Mouse (Mus musculus) 3134 (cell line): ENCODE results near the gene Fam69b.

Experiments
- DNase-seq: peaks from one replicate; pipeline ENCODE4 v3.0.0-alpha.2; 2011; ENCODE audit warnings: low spot score; ENCODE audit not compliant: insufficient read length; ENCODE audit errors: extremely low read depth

Gene Fam69b

DNA sequence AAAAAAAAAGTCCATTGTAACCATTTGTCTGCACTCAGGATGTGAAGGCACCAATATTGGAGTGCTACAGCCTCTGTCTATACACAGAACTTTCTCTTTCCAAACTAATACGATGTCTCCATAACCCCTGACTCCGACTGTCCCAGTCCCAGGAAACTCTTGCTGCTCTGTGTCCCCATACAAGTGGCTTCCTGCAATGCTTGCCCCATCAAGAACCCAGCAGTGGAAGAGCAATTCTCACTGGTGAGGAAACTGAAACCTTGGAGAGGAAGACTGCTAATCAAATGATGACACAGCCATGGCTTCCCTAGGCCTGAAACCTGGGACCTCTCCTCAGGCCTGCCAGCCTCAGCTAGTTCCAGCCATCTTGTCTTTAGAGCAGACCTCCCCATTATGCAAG, 30.4 kb upstream of the Fam69b start:
- no peak for DNase-seq

- DNase-seq: peak; percentile 63
Measured at GRCm38 (mm10) chr2:26598462-26598861, 29.8 kb upstream of the Fam69b start.

GRCm38 (mm10) chr2:26599965-26600364, 28.3 kb upstream of the Fam69b start:
- DNase-seq: no peak

DNA sequence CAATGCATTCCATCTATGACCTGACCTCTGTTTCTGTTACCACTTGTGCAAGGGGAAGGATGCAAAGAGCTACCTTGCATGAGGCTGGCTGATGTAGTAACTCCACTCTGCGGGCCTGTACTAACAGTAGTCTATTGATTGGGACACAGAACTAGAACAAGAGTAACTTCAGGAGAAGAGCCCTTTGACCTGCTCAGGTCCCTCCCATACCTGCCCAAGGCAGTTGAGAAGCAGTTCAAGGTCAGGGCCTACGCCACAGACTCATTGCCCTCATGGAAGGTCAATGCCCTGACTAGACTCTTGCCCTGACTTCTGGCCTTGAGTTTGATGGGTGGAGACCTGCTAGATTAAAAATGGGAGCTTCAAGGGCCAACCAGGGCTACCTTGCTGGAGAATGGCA, 27.6 kb upstream of the Fam69b start:
- no peak for DNase-seq

DNA sequence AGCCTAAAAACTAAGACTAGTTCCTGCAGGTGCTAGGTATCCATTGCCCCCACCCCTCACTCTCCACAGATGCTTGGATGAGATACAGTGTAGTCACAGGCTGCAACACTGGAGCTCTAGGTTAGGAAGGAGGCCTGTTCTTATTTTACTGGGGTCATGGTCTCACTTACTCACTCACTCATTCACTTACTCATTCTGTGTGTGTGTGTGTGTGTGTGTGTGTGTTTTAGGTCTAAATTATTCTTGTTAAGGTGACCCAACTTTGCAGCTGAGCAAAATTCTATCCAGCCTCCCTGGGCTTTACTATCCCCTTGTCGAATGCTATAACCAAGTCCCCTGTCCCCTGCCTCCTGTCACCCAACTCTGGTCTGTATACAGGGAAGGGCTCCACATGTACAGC, 26.7 kb upstream of the Fam69b start:
- DNase-seq: no peak

- DNase-seq: no peak
Measured at GRCm38 (mm10) chr2:26602631-26603030, 25.6 kb upstream of the Fam69b start.

GRCm38 (mm10) chr2:26603159-26603558, 25.1 kb upstream of the Fam69b start:
- DNase-seq: no peak

GRCm38 (mm10) chr2:26603720-26604671, 24.3 kb upstream of the Fam69b start, which contains the start of gene Agpat2:
TSS of gene Agpat2 (minus strand) at chr2:26604417.
- peak; percentile 93 for DNase-seq

DNA sequence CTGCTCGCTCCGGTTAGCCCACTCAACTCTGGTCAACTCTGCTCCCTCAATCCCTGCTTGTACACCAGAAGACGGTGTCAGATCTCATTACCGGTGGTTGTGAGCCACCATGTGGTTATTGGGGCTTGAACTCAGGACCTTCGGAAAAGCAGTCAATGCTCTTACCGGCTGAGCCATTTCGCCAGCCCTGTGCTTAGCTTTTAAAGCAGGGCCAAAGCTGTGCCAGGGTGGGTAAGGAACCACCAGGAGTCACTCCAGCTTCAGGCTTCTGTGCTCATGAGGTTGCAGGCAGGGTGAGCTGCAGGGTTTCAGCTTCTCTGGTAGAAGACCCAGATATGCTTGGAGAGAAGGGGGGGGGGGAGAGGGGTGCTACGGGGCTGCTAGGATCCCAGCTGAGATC, 22.9 kb upstream of the Fam69b start:
- no peak for DNase-seq

- no peak for DNase-seq
Measured at GRCm38 (mm10) chr2:26606579-26606978, 21.7 kb upstream of the Fam69b start.

DNA sequence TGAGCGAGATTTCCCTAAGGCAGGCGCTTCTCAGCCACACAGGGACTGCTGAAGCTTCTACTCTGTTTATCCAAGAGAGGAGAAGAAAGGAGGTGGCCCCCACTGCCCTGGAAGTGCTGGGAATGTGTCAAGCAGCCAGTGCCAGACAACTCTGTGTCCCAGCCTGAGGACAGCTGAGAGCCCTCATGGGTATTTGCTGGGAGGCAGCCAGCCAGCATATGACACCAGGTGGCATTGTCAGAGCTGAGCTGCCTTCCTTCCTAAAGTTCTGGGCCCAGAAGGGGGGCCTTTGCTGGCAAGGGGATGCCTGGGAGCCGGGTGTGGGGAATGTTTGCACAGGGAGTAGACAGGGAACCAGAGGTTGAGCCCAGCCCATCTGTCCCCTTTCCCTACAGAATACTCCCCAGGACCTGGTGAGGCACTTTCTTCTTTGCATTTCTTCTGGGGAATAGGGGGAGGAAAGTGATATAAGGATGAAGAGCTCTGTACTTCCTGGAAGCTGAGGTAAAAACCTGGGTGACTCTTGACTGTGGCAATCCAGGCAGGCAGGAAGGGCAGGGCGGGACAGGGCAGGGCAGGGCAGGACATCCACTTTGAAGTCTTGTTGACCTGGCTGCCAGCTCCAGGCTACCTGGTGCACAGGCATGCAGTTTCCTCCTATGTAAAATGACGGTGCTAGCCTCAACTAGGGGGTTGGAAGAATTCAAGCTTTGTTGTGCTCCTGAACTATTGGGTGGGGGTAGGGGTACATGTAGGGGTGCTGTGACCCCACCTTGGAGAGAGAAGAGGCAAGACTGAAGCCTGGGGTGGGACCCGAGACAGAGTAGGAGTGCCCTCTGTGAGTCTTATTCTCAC, 21.0 kb upstream of the Fam69b start:
- no peak for DNase-seq

GRCm38 (mm10) chr2:26608781-26609180, 19.5 kb upstream of the Fam69b start:
- no peak for DNase-seq

- DNase-seq: no peak
Measured at GRCm38 (mm10) chr2:26609261-26609661, 19.0 kb upstream of the Fam69b start.

- no peak for DNase-seq
Measured at GRCm38 (mm10) chr2:26610526-26610925, 17.7 kb upstream of the Fam69b start.

- DNase-seq: no peak
Measured at GRCm38 (mm10) chr2:26611054-26611453, 17.2 kb upstream of the Fam69b start.

- no peak for DNase-seq
Measured at GRCm38 (mm10) chr2:26611896-26612295, 16.4 kb upstream of the Fam69b start.

DNA sequence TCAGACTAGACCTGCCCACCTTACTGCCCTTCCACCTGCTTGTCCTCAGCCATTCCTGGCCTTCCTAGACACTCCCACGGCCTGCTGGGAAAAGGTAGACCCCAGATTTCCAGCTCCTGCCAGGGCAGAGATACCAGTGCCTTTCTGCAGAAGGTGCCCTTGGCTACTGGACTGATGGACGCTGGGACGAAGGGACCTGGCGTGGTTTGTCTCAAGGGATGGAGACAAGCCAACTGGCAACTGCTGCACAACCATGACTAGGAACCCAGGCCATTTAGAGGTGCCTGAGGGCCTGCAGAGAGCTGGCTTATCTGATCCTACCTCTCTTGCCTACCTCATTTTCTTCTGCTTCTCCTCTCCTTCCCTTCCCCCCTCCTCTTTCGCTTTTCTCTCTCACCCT, 13.4 kb upstream of the Fam69b start:
- no peak for DNase-seq

DNA sequence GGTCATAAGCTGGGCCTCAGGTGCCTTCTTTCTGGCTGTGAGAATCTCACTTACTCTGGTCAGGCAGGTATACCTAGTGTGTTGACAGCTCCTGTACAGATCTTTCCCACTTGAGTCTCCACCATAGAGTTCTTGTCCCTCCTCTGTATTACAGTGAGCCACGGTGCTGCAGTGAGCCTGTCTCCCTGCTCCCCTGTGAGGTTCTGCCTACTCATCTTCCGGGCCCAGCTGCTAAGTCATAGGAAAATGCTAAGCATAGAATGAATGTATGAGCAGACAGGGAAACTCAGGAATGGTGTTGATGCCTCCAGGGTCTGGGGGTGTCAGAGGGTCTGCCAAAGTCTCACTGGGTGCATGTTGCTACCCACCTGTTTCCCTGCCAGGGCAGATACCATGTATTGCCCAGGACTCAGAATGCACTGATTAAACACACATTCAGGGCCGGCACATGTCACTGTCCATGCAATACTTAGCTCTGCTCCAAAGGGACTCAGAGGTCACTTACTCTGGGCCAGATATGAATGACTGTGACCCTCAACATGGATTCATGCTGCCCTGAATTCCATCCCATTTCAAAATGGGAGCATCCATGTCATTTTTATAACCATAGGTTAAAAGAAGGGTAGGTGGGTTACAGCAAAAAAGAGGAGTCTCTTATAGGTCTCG, 12.7 kb upstream of the Fam69b start:
- DNase-seq: no peak

- DNase-seq: no peak
Measured at GRCm38 (mm10) chr2:26617331-26617730, 10.9 kb upstream of the Fam69b start.

DNA sequence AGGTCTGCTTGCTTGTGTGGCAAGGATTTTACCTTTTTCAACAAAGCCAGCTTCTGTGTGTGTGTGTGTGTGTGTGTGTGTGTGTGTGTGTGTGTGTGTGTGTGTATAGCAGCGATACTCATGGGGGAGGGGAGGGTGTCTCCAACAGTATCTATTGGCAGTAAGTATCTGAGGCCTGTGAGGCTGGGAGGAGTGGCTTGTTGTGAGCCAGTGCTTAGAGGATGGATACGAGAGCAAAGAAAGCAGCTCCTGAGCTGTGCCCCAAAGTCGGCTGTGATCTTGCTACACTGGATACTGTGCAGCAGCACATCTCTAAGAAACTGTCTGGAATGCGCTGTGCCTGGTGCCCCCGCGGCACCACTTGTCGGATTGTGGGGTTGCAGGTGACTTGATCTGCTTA, 10.3 kb upstream of the Fam69b start:
- no peak for DNase-seq

GRCm38 (mm10) chr2:26621246-26621645, 7.0 kb upstream of the Fam69b start:
- DNase-seq: no peak
